Mouse (Mus musculus) lung, postnatal 0 days (tissue): ENCODE data around the gene Clcnka.

ENCODE experiments used
- CTCF ChIP-seq: IDR thresholded peaks from 2 replicates; pipeline ENCODE4 v1.5.1; 2016; ENCODE audit warnings: antibody characterized with exemption, mild to moderate bottlenecking
- EP300 ChIP-seq: IDR thresholded peaks from 2 replicates; pipeline ENCODE4 v1.6.1; 2016; ENCODE audit warnings: antibody characterized with exemption, mild to moderate bottlenecking, control low read depth

DNA sequence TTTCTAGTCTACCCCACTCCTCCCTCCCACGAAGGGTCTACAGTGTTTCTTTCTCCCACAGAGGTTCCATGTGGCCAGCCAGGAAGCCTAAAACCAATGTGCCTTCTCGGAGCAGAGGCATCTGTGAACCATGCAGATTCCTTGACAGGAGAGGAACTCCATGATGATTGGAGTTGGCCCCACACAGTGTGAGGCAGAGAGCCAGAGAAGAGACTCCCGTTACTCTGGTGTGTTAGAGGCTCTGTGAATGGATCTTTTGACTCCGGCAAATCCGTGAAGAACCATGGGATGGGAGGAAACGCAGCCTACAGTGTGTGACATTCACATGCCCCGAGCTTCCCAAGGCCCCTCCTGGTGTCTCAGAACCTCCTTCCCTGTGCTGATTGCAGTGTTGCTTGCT, 55.0 kb downstream of the Clcnka start:
- no peak for TF ChIP-seq CTCF
- no peak for TF ChIP-seq EP300
